Mouse (Mus musculus) olfactory bulb, adult 2 months (tissue): ENCODE measurements around the gene Dicer1. TPM values are rescaled to one million over a fixed set of nuclear protein-coding genes. Genes with fewer than 3 reads are reported as not detected.

Experiments
- H3K27ac ChIP-seq: fragments of 200-500 bp; 2 replicates; pipeline ENCODE4 v1.5.1; 2012; ENCODE audit warnings: low read depth, low read length; ENCODE audit not compliant: insufficient read depth
- H3K4me1 ChIP-seq: fragments of 200-500 bp; 2 replicates; pipeline ENCODE4 v1.6.1; 2012; ENCODE audit warnings: low read length; ENCODE audit not compliant: control insufficient read depth, insufficient read depth
- H3K4me3 ChIP-seq: fragments of 200-500 bp; 2 replicates; pipeline ENCODE4 v1.5.1; 2012; ENCODE audit warnings: mild to moderate bottlenecking, low read depth, low read length, moderate library complexity; ENCODE audit not compliant: insufficient read depth
- CTCF ChIP-seq: fragments of 200-500 bp; IDR thresholded peaks from 2 replicates; pipeline ENCODE4 v1.5.1; 2012; ENCODE audit warnings: low read depth, mild to moderate bottlenecking, low read length, moderate library complexity; ENCODE audit not compliant: insufficient read depth
- POLR2A ChIP-seq: fragments of 200-500 bp; IDR thresholded peaks from 2 replicates; pipeline ENCODE4 v1.6.1; 2012; ENCODE audit warnings: mild to moderate bottlenecking, low read depth, low read length, moderate library complexity; ENCODE audit not compliant: insufficient read depth
- WGBS: fragments of 180-500 bp; shearing (Covaris S2); methylation state at CpG from one replicate; pipeline ENCODE4 v1.1.7; 2018; 5-methylcytosine and 5-hydroxymethylcytosine counted together
- polyA plus RNA-seq: library from polyadenylated mRNA; stranded (reverse); fragments of >200 nt; gene quantifications from 2 replicates; pipeline ENCODE4 v1.2.4, GENCODE M21; 2012; ENCODE audit warnings: low replicate concordance; ENCODE audit not compliant: missing spikeins, insufficient read depth, insufficient read length

Dicer1 gene
- polyA plus RNA-seq, 1 experiment, result 69.9 TPM

- Histone ChIP-seq H3K27ac (no peak overlapping the region), H3K4me3 (no peak overlapping the region), H3K4me1 (no peaks in the 10 kb centered on the region)
- 80% methylated on average over 5 of the region's 5 CpGs for WGBS
- TF ChIP-seq CTCF, result no peak
- TF ChIP-seq POLR2A, result no peak
These were observed 78.8 kb downstream of the Dicer1 start for GRCm38 (mm10) chr12:104672976-104673375.

GRCm38 (mm10) chr12:104672406-104672805, 79.3 kb downstream of the Dicer1 start:
- Histone ChIP-seq H3K4me3 (no peak overlapping the region), H3K27ac (no peak overlapping the region), H3K4me1 (no peaks in the 10 kb centered on the region)
- no peak for TF ChIP-seq POLR2A
- TF ChIP-seq CTCF, result no peak
- 75% methylated on average over 10 of the region's 10 CpGs for WGBS

- no peak overlapping the region for H3K27ac ChIP-seq
- no peaks in the 10 kb centered on the region for H3K4me1 ChIP-seq
- H3K4me3 ChIP-seq, result no peak overlapping the region
- TF ChIP-seq POLR2A (no peak), CTCF (no peak)
- WGBS, result 77% methylated on average over 7 of the region's 7 CpGs
These were observed 83.9 kb downstream of the Dicer1 start for GRCm38 (mm10) chr12:104667846-104668245.

- WGBS, result 84% methylated on average over 6 of the region's 6 CpGs
- Histone ChIP-seq H3K27ac (no peak overlapping the region), H3K4me3 (no peak overlapping the region), H3K4me1 (no peaks in the 10 kb centered on the region)
- no peak for TF ChIP-seq POLR2A
- TF ChIP-seq CTCF, result no peak
These were observed 85.8 kb downstream of the Dicer1 start for GRCm38 (mm10) chr12:104665951-104666350.

GRCm38 (mm10) chr12:104665521-104665920, 86.2 kb downstream of the Dicer1 start:
- no peak for TF ChIP-seq POLR2A
- no peak for TF ChIP-seq CTCF
- 89% methylated on average over 9 of the region's 9 CpGs for WGBS
- Histone ChIP-seq H3K4me3 (no peak overlapping the region), H3K4me1 (no peaks in the 10 kb centered on the region), H3K27ac (no peak overlapping the region)

GRCm38 (mm10) chr12:104656146-104656545, 95.6 kb downstream of the Dicer1 start:
- H3K4me1 ChIP-seq, result no peaks in the 10 kb centered on the region
- no peak overlapping the region for H3K27ac ChIP-seq
- 88% methylated on average over 2 of the region's 2 CpGs for WGBS
- H3K4me3 ChIP-seq, result no peak overlapping the region
- TF ChIP-seq POLR2A (no peak), CTCF (no peak)

- TF ChIP-seq POLR2A (no peak), CTCF (no peak)
- Histone ChIP-seq H3K4me1 (no peaks in the 10 kb centered on the region), H3K4me3 (no peak overlapping the region), H3K27ac (no peak overlapping the region)
- 79% methylated on average over 1 of the region's 1 CpGs for WGBS
These were observed 96.7 kb downstream of the Dicer1 start for GRCm38 (mm10) chr12:104655006-104655405.

- H3K27ac ChIP-seq, result no peak overlapping the region
- no peak overlapping the region for H3K4me3 ChIP-seq
- no peaks in the 10 kb centered on the region for H3K4me1 ChIP-seq
- TF ChIP-seq CTCF (no peak), POLR2A (no peak)
- WGBS, result 83% methylated on average over 6 of the region's 6 CpGs
These were observed 99.7 kb downstream of the Dicer1 start for GRCm38 (mm10) chr12:104652021-104652420.

- H3K27ac ChIP-seq, result no peak overlapping the region
- no peak for TF ChIP-seq POLR2A
- no peak for TF ChIP-seq CTCF
- H3K4me1 ChIP-seq, result no peaks in the 10 kb centered on the region
- no peak overlapping the region for H3K4me3 ChIP-seq
- WGBS, result 43% methylated on average over 6 of the region's 6 CpGs
These were observed 100.5 kb downstream of the Dicer1 start for GRCm38 (mm10) chr12:104651269-104651668.

GRCm38 (mm10) chr12:104650510-104651260, 101.1 kb downstream of the Dicer1 start:
- no peak overlapping the region for H3K4me3 ChIP-seq
- H3K27ac ChIP-seq, result no peak overlapping the region
- H3K4me1 ChIP-seq, result no peaks in the 10 kb centered on the region
- TF ChIP-seq CTCF, result no peak
- no peak for TF ChIP-seq POLR2A
- 59% methylated on average over 14 of the region's 14 CpGs for WGBS
